Mouse (Mus musculus): ENCODE measurements around the gene Lst1. TPM values are rescaled to one million over a fixed set of nuclear protein-coding genes. Genes with fewer than 3 reads are reported as not detected.

The Lst1 gene
- polyA plus RNA-seq, 1 experiment from 2014 or later = 41.4 TPM

Small RNA genes within 50 kb of the gene (microRNA-seq; reads per million reads assigned to microRNA genes)
- gene Mir6973a = not detected
- gene Mir6974 = not detected

Other genes starting within 250 kb of the Lst1 start
- 0.05 TPM in 1 of 2 replicates, not detected in the other for gene Hspa1b, start 229.2 kb downstream of the Lst1 start, polyA plus RNA-seq (2015; fragmentation: Nextera tagmentation; extraction: Ambion mirVana)
- not detected in 2 replicates for gene Gm20481, start 218.5 kb downstream of the Lst1 start, polyA plus RNA-seq (2015; fragmentation: Nextera tagmentation; extraction: Ambion mirVana)
- gene Hspa1a, start 216.3 kb downstream of the Lst1 start, polyA plus RNA-seq (2015; fragmentation: Nextera tagmentation; extraction: Ambion mirVana) = 0.87 and 1.5 TPM in 2 replicates
- gene Hspa1l, start 215.7 kb downstream of the Lst1 start, polyA plus RNA-seq (2015; fragmentation: Nextera tagmentation; extraction: Ambion mirVana) = 0.21 and 0.27 TPM in 2 replicates
- 97.6 and 103 TPM in 2 replicates for gene Lsm2, start 206.6 kb downstream of the Lst1 start, polyA plus RNA-seq (2015; fragmentation: Nextera tagmentation; extraction: Ambion mirVana)
- gene Vars, start 187.5 kb downstream of the Lst1 start, polyA plus RNA-seq (2015; fragmentation: Nextera tagmentation; extraction: Ambion mirVana) = 82.2 and 90.1 TPM in 2 replicates
- 0.09 and 0.13 TPM in 2 replicates for gene Vwa7, start 171.9 kb downstream of the Lst1 start, polyA plus RNA-seq (2015; fragmentation: Nextera tagmentation; extraction: Ambion mirVana)
- 2.2 and 2.6 TPM in 2 replicates for gene Sapcd1, start 160.4 kb downstream of the Lst1 start, polyA plus RNA-seq (2015; fragmentation: Nextera tagmentation; extraction: Ambion mirVana)
- gene Msh5, start 141.7 kb downstream of the Lst1 start, polyA plus RNA-seq (2015; fragmentation: Nextera tagmentation; extraction: Ambion mirVana) = 4.2 and 4.6 TPM in 2 replicates
- 112 and 121 TPM in 2 replicates for gene Clic1, start 138.5 kb downstream of the Lst1 start, polyA plus RNA-seq (2015; fragmentation: Nextera tagmentation; extraction: Ambion mirVana)
- 16.3 and 18.1 TPM in 2 replicates for gene Ddah2, start 129.4 kb downstream of the Lst1 start, polyA plus RNA-seq (2015; fragmentation: Nextera tagmentation; extraction: Ambion mirVana)
- 0.24 and 0.37 TPM in 2 replicates for gene Ly6g6c, start 123.1 kb downstream of the Lst1 start, polyA plus RNA-seq (2015; fragmentation: Nextera tagmentation; extraction: Ambion mirVana)
- gene Mpig6b, start 122.3 kb downstream of the Lst1 start, polyA plus RNA-seq (2015; fragmentation: Nextera tagmentation; extraction: Ambion mirVana) = 3.4 and 4.5 TPM in 2 replicates
- 0.17 TPM in 1 of 2 replicates, not detected in the other for gene Ly6g6e, start 111.5 kb downstream of the Lst1 start, polyA plus RNA-seq (2015; fragmentation: Nextera tagmentation; extraction: Ambion mirVana)
- 0.55 and 0.77 TPM in 2 replicates for gene Ly6g6d, start 110.4 kb downstream of the Lst1 start, polyA plus RNA-seq (2015; fragmentation: Nextera tagmentation; extraction: Ambion mirVana)
- 4.0 and 5.7 TPM in 2 replicates for gene Ly6g6f, start 102.8 kb downstream of the Lst1 start, polyA plus RNA-seq (2015; fragmentation: Nextera tagmentation; extraction: Ambion mirVana)
- gene Abhd16a, start 99.2 kb downstream of the Lst1 start, polyA plus RNA-seq (2015; fragmentation: Nextera tagmentation; extraction: Ambion mirVana) = 47.4 and 52.1 TPM in 2 replicates
- not detected in 2 replicates for gene Ly6g5c, start 80.2 kb downstream of the Lst1 start, polyA plus RNA-seq (2015; fragmentation: Nextera tagmentation; extraction: Ambion mirVana)
- gene Ly6g5b, start 73.0 kb downstream of the Lst1 start, polyA plus RNA-seq (2015; fragmentation: Nextera tagmentation; extraction: Ambion mirVana) = 0.33 and 0.35 TPM in 2 replicates
- 12.4 and 12.9 TPM in 2 replicates for gene Gpank1, start 67.0 kb downstream of the Lst1 start, polyA plus RNA-seq (2015; fragmentation: Nextera tagmentation; extraction: Ambion mirVana)
- gene Csnk2b, start 66.4 kb downstream of the Lst1 start, polyA plus RNA-seq (2015; fragmentation: Nextera tagmentation; extraction: Ambion mirVana) = 115 and 123 TPM in 2 replicates
- 2.7 TPM in 2 replicates for gene D17H6S53E, start 62.1 kb downstream of the Lst1 start, polyA plus RNA-seq (2015; fragmentation: Nextera tagmentation; extraction: Ambion mirVana)
- 959 and 972 TPM in 2 replicates for gene Apom, start 56.4 kb downstream of the Lst1 start, polyA plus RNA-seq (2015; fragmentation: Nextera tagmentation; extraction: Ambion mirVana)
- 19.7 and 21.4 TPM in 2 replicates for gene Bag6, start 53.3 kb downstream of the Lst1 start, polyA plus RNA-seq (2015; fragmentation: Nextera tagmentation; extraction: Ambion mirVana)
- 38.4 and 45.0 TPM in 2 replicates for gene Prrc2a, start 23.5 kb downstream of the Lst1 start, polyA plus RNA-seq (2015; fragmentation: Nextera tagmentation; extraction: Ambion mirVana)
- gene Aif1, start 12.4 kb downstream of the Lst1 start, polyA plus RNA-seq (2015; fragmentation: Nextera tagmentation; extraction: Ambion mirVana) = 22.8 and 23.2 TPM in 2 replicates
- 1.2 and 2.4 TPM in 2 replicates for gene Ltb, start 6.0 kb upstream of the Lst1 start, polyA plus RNA-seq (2015; fragmentation: Nextera tagmentation; extraction: Ambion mirVana)
- 0.36 and 0.48 TPM in 2 replicates for gene Tnf, start 13.6 kb upstream of the Lst1 start, polyA plus RNA-seq (2015; fragmentation: Nextera tagmentation; extraction: Ambion mirVana)
- gene Lta, start 16.9 kb upstream of the Lst1 start, polyA plus RNA-seq (2015; fragmentation: Nextera tagmentation; extraction: Ambion mirVana) = not detected in 2 replicates
- not detected in 2 replicates for gene Gm16181, start 32.4 kb upstream of the Lst1 start, polyA plus RNA-seq (2015; fragmentation: Nextera tagmentation; extraction: Ambion mirVana)
- 0.58 and 1.0 TPM in 2 replicates for gene Atp6v1g2, start 45.2 kb upstream of the Lst1 start, polyA plus RNA-seq (2015; fragmentation: Nextera tagmentation; extraction: Ambion mirVana)
- gene Nfkbil1, start 47.4 kb upstream of the Lst1 start, polyA plus RNA-seq (2015; fragmentation: Nextera tagmentation; extraction: Ambion mirVana) = 2.8 and 2.9 TPM in 2 replicates
- gene Ddx39b, start 53.3 kb upstream of the Lst1 start, polyA plus RNA-seq (2015; fragmentation: Nextera tagmentation; extraction: Ambion mirVana) = 128 and 133 TPM in 2 replicates
- 98.3 and 107 TPM in 2 replicates for gene H2-D1, start 74.3 kb upstream of the Lst1 start, polyA plus RNA-seq (2015; fragmentation: Nextera tagmentation; extraction: Ambion mirVana)
- 0.56 and 0.77 TPM in 2 replicates for gene H2-Q1, start 132.0 kb upstream of the Lst1 start, polyA plus RNA-seq (2015; fragmentation: Nextera tagmentation; extraction: Ambion mirVana)
- 1.3 and 2.6 TPM in 2 replicates for gene H2-Q2, start 153.8 kb upstream of the Lst1 start, polyA plus RNA-seq (2015; fragmentation: Nextera tagmentation; extraction: Ambion mirVana)
- 2.1 and 2.5 TPM in 2 replicates for gene H2-Q4, start 191.2 kb upstream of the Lst1 start, polyA plus RNA-seq (2015; fragmentation: Nextera tagmentation; extraction: Ambion mirVana)
- 8.7 and 9.7 TPM in 2 replicates for gene H2-Q6, start 236.4 kb upstream of the Lst1 start, polyA plus RNA-seq (2015; fragmentation: Nextera tagmentation; extraction: Ambion mirVana)

All from liver, embryonic 16.5 days (tissue).